Mouse (Mus musculus): ENCODE measurements at regions not wholly inside any gene's neighbourhood (a gene's known extent, or its start where the extent isn't known, plus 50 kb on each side); places are given as distances from the start of the nearest gene placed in this dataset.

- peak in 1 of 2 experiments; percentile 11 for DNase-seq
- intact Hi-C loops (cut with DNase I): no loop called here
Observed at GRCm38 (mm10) chr14:45714311-45714710, 56.4 kb upstream of the Ddhd1 start.

- DNase-seq: no peak
- intact Hi-C loops (cut with DNase I): no loop called here
Observed at GRCm38 (mm10) chr14:45714786-45715185, 56.8 kb upstream of the Ddhd1 start.

- intact Hi-C loops (cut with DNase I): no loop called here
- DNase-seq: no peak
Observed at GRCm38 (mm10) chr14:45716100-45716499, 58.2 kb upstream of the Ddhd1 start.

GRCm38 (mm10) chr14:45722887-45723286 is 64.9 kb upstream of the Ddhd1 start:
- intact Hi-C loops (cut with DNase I): no loop called here
- no peak for DNase-seq

GRCm38 (mm10) chr14:45724341-45724740 is 66.4 kb upstream of the Ddhd1 start:
- no peak for DNase-seq
- intact Hi-C loops (cut with DNase I): no loop called here

GRCm38 (mm10) chr14:45734530-45735410 is 76.8 kb upstream of the Ddhd1 start:
- intact Hi-C loops (cut with DNase I): no loop called here
- DNase-seq: no peak

GRCm38 (mm10) chr14:45737966-45738365 is 80.0 kb upstream of the Ddhd1 start:
- intact Hi-C loops (cut with DNase I): no loop called here
- no peak for DNase-seq

- DNase-seq: no peak
- intact Hi-C loops (cut with DNase I): no loop called here
Observed at GRCm38 (mm10) chr14:45739638-45740037, 81.7 kb upstream of the Ddhd1 start.

GRCm38 (mm10) chr14:45740662-45741061 is 82.7 kb upstream of the Ddhd1 start:
- intact Hi-C loops (cut with DNase I): no loop called here
- DNase-seq: no peak

GRCm38 (mm10) chr14:45746176-45746575 is 88.2 kb upstream of the Ddhd1 start:
- no peak for DNase-seq
- intact Hi-C loops (cut with DNase I): no loop called here

- no peak for DNase-seq
Observed at GRCm38 (mm10) chr14:45757376-45757775, 99.4 kb upstream of the Ddhd1 start.

GRCm38 (mm10) chr14:45760890-45761680 is 103.1 kb upstream of the Ddhd1 start:
- intact Hi-C loops (cut with DNase I): loop anchor here (10.0 kb wide), 1 partner anchor 66 kb away; no protein-coding TSS in a partner anchor
- no peak for DNase-seq

More at GRCm38 (mm10) chr14:45757376-45757775, 99.4 kb upstream of the Ddhd1 start:
- intact Hi-C loops (cut with DNase I): no loop called here

- intact Hi-C loops (cut with DNase I): loop anchor here (10.0 kb wide), 1 partner anchor 69 kb away; no protein-coding TSS in a partner anchor
- DNase-seq: no peak
Observed at GRCm38 (mm10) chr14:45764231-45764630, 106.3 kb upstream of the Ddhd1 start.

- intact Hi-C loops (cut with DNase I): loop anchor here (10.0 kb wide), 1 partner anchor 72 kb away; no protein-coding TSS in a partner anchor
Observed at GRCm38 (mm10) chr14:45766582-45766981, 108.6 kb upstream of the Ddhd1 start.

GRCm38 (mm10) chr14:45772665-45773277 is 114.8 kb upstream of the Ddhd1 start:
- intact Hi-C loops (cut with DNase I): loop anchor here (5.0 kb wide), 2 partner anchors 205 to 950 kb away; no protein-coding TSS in a partner anchor
- DNase-seq: peak; percentile 25 to 37

More at GRCm38 (mm10) chr14:45766582-45766981, 108.6 kb upstream of the Ddhd1 start:
- no peak for DNase-seq

GRCm38 (mm10) chr14:45773326-45773725 is 115.4 kb upstream of the Ddhd1 start:
- intact Hi-C loops (cut with DNase I): loop anchor here (5.0 kb wide), 2 partner anchors 206 to 949 kb away; no protein-coding TSS in a partner anchor
- no peak for DNase-seq

GRCm38 (mm10) chr14:45781850-45782249 is 123.9 kb upstream of the Ddhd1 start:
- no peak for DNase-seq
- intact Hi-C loops (cut with DNase I): no loop called here

- DNase-seq: peak in 1 of 2 experiments; percentile 10
- intact Hi-C loops (cut with DNase I): no loop called here
Observed at GRCm38 (mm10) chr14:45794980-45795379, 137.0 kb upstream of the Ddhd1 start.

GRCm38 (mm10) chr14:45796665-45797319 is 138.8 kb upstream of the Ddhd1 start:
- intact Hi-C loops (cut with DNase I): no loop called here

GRCm38 (mm10) chr14:45797320-45797696 is 139.4 kb upstream of the Ddhd1 start:
- DNase-seq: no peak
- intact Hi-C loops (cut with DNase I): no loop called here

More at GRCm38 (mm10) chr14:45796665-45797319, 138.8 kb upstream of the Ddhd1 start:
- DNase-seq: peak in 1 of 2 experiments; percentile 25

Measured in gastrocnemius, postnatal 36 days (tissue).